Mouse (Mus musculus) MEL (cell line): ENCODE results near the gene Washc3. TPM values are rescaled to one million over a fixed set of nuclear protein-coding genes. Genes with fewer than 3 reads are reported as not detected.

Experiments used
- DNase-seq: peaks from one replicate; pipeline ENCODE4 v3.0.0; 2011; ENCODE audit warnings: low read depth, low spot score
- H3K27ac ChIP-seq: 2 replicates; pipeline ENCODE4 v1.5.1; 2012; ENCODE audit warnings: low read depth, mild to moderate bottlenecking, control low read depth, low read length, moderate library complexity; ENCODE audit not compliant: control insufficient read depth
- H3K27me3 ChIP-seq, 2 experiments: fragments of 150-350 bp in 1 of 2; sonication (generic) in 1 of 2; 2 replicates each; pipeline ENCODE4 v1.6.1; 2012; ENCODE audit warnings: low read length in 2 of 2, mild to moderate bottlenecking in 2 of 2, improper control_type of control experiment in 1 of 2, moderate library complexity in 1 of 2; ENCODE audit not compliant: insufficient read depth in 2 of 2, control insufficient read depth in 1 of 2
- H3K36me3 ChIP-seq, 2 experiments: 2 replicates each; pipeline ENCODE4 v1.6.1; 2012 to 2014; ENCODE audit warnings: low read length in 2 of 2, improper control_type of control experiment in 1 of 2, inconsistent platforms in 1 of 2, mild to moderate bottlenecking in 1 of 2; ENCODE audit not compliant: insufficient read depth in 2 of 2, control insufficient read depth in 1 of 2
- H3K4me1 ChIP-seq, 2 experiments: fragments of 150-350 bp in 1 of 2; sonication (generic) in 1 of 2; 2 replicates each; pipeline ENCODE4 v1.6.1; 2012; ENCODE audit warnings: low read length in 2 of 2, improper control_type of control experiment in 1 of 2, mild to moderate bottlenecking in 1 of 2; ENCODE audit not compliant: insufficient read depth in 2 of 2, control insufficient read depth in 1 of 2
- H3K4me3 ChIP-seq, 2 experiments: fragments of 150-350 bp in 1 of 2; sonication (generic) in 1 of 2; 2 replicates each; pipeline ENCODE4 v1.5.1; 2012; ENCODE audit warnings: low read depth in 2 of 2, low read length in 2 of 2, mild to moderate bottlenecking in 2 of 2, moderate library complexity in 2 of 2, control low read depth in 1 of 2, improper control_type of control experiment in 1 of 2; ENCODE audit not compliant: control insufficient read depth in 1 of 2, insufficient read depth in 1 of 2
- H3K79me2 ChIP-seq: 2 replicates; pipeline ENCODE4 v1.6.1; 2012; ENCODE audit warnings: mild to moderate bottlenecking, low read length, moderate library complexity; ENCODE audit not compliant: control insufficient read depth, poor library complexity, insufficient read depth
- H3K9ac ChIP-seq: 2 replicates; pipeline ENCODE4 v1.6.1; 2012; ENCODE audit warnings: low read depth, mild to moderate bottlenecking, control low read depth, low read length, moderate library complexity; ENCODE audit not compliant: control insufficient read depth, poor library complexity, severe bottlenecking
- H3K9me3 ChIP-seq: fragments of 150-350 bp; sonication (generic); replicated peaks from 2 replicates; pipeline ENCODE4 v1.6.1; 2012; ENCODE audit warnings: mild to moderate bottlenecking, low read length, improper control_type of control experiment, moderate library complexity; ENCODE audit not compliant: insufficient read depth
- CTCF ChIP-seq, 3 experiments: IDR thresholded peaks in 2 of 3; conservative IDR thresholded peaks in 1 of 3; 2 replicates each; pipeline ENCODE4 v1.5.1; 2011 to 2012; ENCODE audit warnings: low read length in 3 of 3, low read depth in 2 of 3, mild to moderate bottlenecking in 2 of 3, improper control_type of control experiment in 1 of 3, inconsistent platforms in 1 of 3, mixed read lengths in 1 of 3, moderate library complexity in 1 of 3; ENCODE audit not compliant: control insufficient read depth in 1 of 3, insufficient read depth in 1 of 3, poor library complexity in 1 of 3, severe bottlenecking in 1 of 3
- ELF1 ChIP-seq: IDR thresholded peaks from 2 replicates; pipeline ENCODE4 v1.6.1; 2014; ENCODE audit warnings: low read depth, mild to moderate bottlenecking, inconsistent platforms, low read length, improper control_type of control experiment, moderate library complexity
- EP300 ChIP-seq, 2 experiments: IDR thresholded peaks; 2 replicates each; pipeline ENCODE4 v1.6.1; 2011; ENCODE audit warnings: improper control_type of control experiment in 2 of 2, low read length in 2 of 2, low read depth in 1 of 2, mild to moderate bottlenecking in 1 of 2
- ETS1 ChIP-seq: IDR thresholded peaks from 2 replicates; pipeline ENCODE4 v1.6.1; 2012; ENCODE audit warnings: low read depth, mild to moderate bottlenecking, inconsistent platforms, low read length, improper control_type of control experiment, moderate library complexity
- HCFC1 ChIP-seq: IDR thresholded peaks from 2 replicates; pipeline ENCODE4 v1.6.1; 2012; ENCODE audit warnings: low read depth, mild to moderate bottlenecking, inconsistent platforms, low read length, improper control_type of control experiment, moderate library complexity
- MAX ChIP-seq: IDR thresholded peaks from 2 replicates; pipeline ENCODE4 v1.6.1; 2011; ENCODE audit warnings: low read length, improper control_type of control experiment
- MAZ ChIP-seq: IDR thresholded peaks from 2 replicates; pipeline ENCODE4 v1.6.1; 2012; ENCODE audit warnings: low read depth, mild to moderate bottlenecking, inconsistent platforms, low read length, improper control_type of control experiment
- MXI1 ChIP-seq: IDR thresholded peaks from 2 replicates; pipeline ENCODE4 v1.6.1; 2011; ENCODE audit warnings: mild to moderate bottlenecking, low read depth, low read length, improper control_type of control experiment
- MYB ChIP-seq: IDR thresholded peaks from 2 replicates; pipeline ENCODE4 v1.6.1; 2011; ENCODE audit warnings: mild to moderate bottlenecking, low read depth, low read length, improper control_type of control experiment
- NELFE ChIP-seq: IDR thresholded peaks from 2 replicates; pipeline ENCODE4 v1.6.1; 2011; ENCODE audit warnings: low read depth, low read length, improper control_type of control experiment
- POLR2A ChIP-seq, 2 experiments: IDR thresholded peaks; 2 replicates each; pipeline ENCODE4 v1.6.1; 2011 to 2012; ENCODE audit warnings: low read length in 2 of 2, mild to moderate bottlenecking in 2 of 2, control low read depth in 1 of 2, improper control_type of control experiment in 1 of 2, low read depth in 1 of 2, moderate library complexity in 1 of 2; ENCODE audit not compliant: control insufficient read depth in 1 of 2, insufficient read depth in 1 of 2, poor library complexity in 1 of 2
- RAD21 ChIP-seq: IDR thresholded peaks from 2 replicates; pipeline ENCODE4 v1.6.1; 2011; ENCODE audit warnings: mild to moderate bottlenecking, low read depth, low read length, improper control_type of control experiment
- SIN3A ChIP-seq: IDR thresholded peaks from 2 replicates; pipeline ENCODE4 v1.6.1; 2012; ENCODE audit warnings: low read length, improper control_type of control experiment, inconsistent platforms
- TAL1 ChIP-seq: IDR thresholded peaks from 2 replicates; pipeline ENCODE4 v1.6.1; 2012; ENCODE audit warnings: mild to moderate bottlenecking, inconsistent platforms, low read length, moderate library complexity, mixed read lengths
- UBTF ChIP-seq: IDR thresholded peaks from 2 replicates; pipeline ENCODE4 v1.6.1; 2012; ENCODE audit warnings: low read depth, mild to moderate bottlenecking, inconsistent platforms, low read length, improper control_type of control experiment, moderate library complexity, borderline replicate concordance; ENCODE audit not compliant: insufficient read depth
- ZC3H11A ChIP-seq: IDR thresholded peaks from 2 replicates; pipeline ENCODE4 v1.6.1; 2012; ENCODE audit warnings: low read depth, mild to moderate bottlenecking, inconsistent platforms, low read length, improper control_type of control experiment
- ZKSCAN1 ChIP-seq: IDR thresholded peaks from 2 replicates; pipeline ENCODE4 v1.6.1; 2012; ENCODE audit warnings: low read depth, mild to moderate bottlenecking, inconsistent platforms, low read length, improper control_type of control experiment, moderate library complexity
- ZMIZ1 ChIP-seq: IDR thresholded peaks from 2 replicates; pipeline ENCODE4 v1.6.1; 2012; ENCODE audit warnings: low read depth, mild to moderate bottlenecking, inconsistent platforms, low read length, improper control_type of control experiment, moderate library complexity
- ZNF384 ChIP-seq: IDR thresholded peaks from 2 replicates; pipeline ENCODE4 v1.6.1; 2012; ENCODE audit warnings: low read depth, mild to moderate bottlenecking, inconsistent platforms, low read length, improper control_type of control experiment
- polyA plus RNA-seq, 2 experiments: library from polyadenylated mRNA; stranded (reverse) in 1 of 2; unstranded in 1 of 2; fragments of >175 nt in 1 of 2; fragments of >200 nt in 1 of 2; gene quantifications; 2 replicates each; pipeline versions ENCODE4 v1.2.1 to v1.2.4; 2012; ENCODE audit warnings: low replicate concordance in 2 of 2, low read depth in 1 of 2; ENCODE audit not compliant: insufficient read length in 2 of 2, insufficient read depth in 1 of 2, missing spikeins in 1 of 2
- total RNA-seq: library from RNA; depleted of rRNA; stranded (reverse); fragments of 300-350 nt; gene quantifications from 2 replicates; pipeline ENCODE4 v1.2.3, GENCODE M21; 2012

The Washc3 gene
- total and polyA plus RNA-seq, 3 experiments = 40.2 to 41.4 TPM; not detected in 1

DNA sequence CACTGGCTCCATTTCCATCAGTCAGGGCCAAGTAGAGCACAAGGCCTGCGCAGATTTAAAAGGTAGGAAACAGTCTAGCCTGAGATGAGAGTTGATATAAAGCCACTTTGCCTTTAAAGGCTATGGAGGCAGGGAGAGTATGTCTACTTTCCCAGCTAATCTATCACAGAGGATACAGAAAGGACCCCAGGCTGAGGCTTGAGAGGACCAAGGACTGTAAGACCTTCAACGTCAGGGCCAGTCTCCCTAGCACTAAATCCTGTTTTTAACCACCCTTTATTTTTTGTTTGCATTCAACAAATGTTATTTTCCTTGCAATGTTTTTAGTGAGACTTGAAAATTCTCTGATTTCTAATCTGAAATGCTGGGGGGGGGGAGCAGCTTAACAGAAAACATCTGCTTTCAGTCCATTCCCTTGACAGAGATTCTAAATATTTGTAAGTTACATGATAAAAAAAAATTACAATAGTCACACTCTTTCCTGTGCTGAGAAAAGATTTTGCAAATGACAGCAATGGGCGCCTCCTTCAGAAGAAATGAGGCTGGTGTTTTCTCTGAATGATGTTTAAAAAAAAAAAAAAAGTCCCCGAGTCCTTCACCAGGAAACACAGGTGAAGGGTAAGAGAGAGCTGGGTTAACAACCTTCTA is 83.6 kb downstream of the Washc3 start:
- Histone ChIP-seq H3K9ac (no peak overlapping the region), H3K79me2 (no peaks in the 10 kb centered on the region), H3K9me3 (no peaks in the 10 kb centered on the region), H3K27ac (no peak overlapping the region), H3K4me1 (no peaks in the 10 kb centered on the region), H3K36me3 (no peaks in the 10 kb centered on the region), H3K4me3 (no peak overlapping the region), H3K27me3 (no peaks in the 10 kb centered on the region; a peak in 1 of 4 replicates)
- no peak for TF ChIP-seq HCFC1
- TF ChIP-seq EP300 (IDR thresholded peaks at IDR 0.05; ENCODE audit: low read depth in 1 of 2, low read length in 2 of 2) = no peak
- no peak for DNase-seq

DNA sequence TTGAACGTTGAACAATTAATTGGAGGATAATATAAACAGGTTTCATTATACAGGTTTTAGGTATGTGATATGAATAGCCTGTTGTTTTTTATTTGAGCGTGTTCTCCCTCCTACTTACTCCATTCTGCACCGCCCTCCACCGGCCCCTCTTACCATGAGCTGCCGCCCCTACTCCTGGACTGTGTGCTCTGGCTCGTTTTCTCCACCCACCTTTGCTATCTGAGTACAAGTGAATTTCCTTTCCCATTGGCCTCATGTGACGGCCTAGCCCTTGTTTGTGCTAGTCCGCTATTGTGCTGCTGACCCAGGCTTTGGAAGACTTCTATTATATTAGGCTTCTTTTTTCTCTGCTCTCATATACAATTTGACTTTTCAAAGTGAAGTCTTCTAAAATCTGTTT is 86.4 kb downstream of the Washc3 start:
- H3K27ac ChIP-seq = no peak overlapping the region
- H3K27me3 ChIP-seq = no peaks in the 10 kb centered on the region; a peak in 1 of 4 replicates
- H3K36me3 ChIP-seq = no peaks in the 10 kb centered on the region
- TF ChIP-seq UBTF = no peak
- TF ChIP-seq RAD21 = no peak
- no peak for TF ChIP-seq MYB
- no peak for TF ChIP-seq POLR2A (IDR thresholded peaks at IDR 0.05; ENCODE audit: control insufficient read depth in 1 of 2, insufficient read depth in 1 of 2, low read depth in 1 of 2, low read length in 2 of 2, poor library complexity in 1 of 2)
- no peak for TF ChIP-seq MAZ
- no peak for TF ChIP-seq TAL1
- TF ChIP-seq SIN3A = no peak
- TF ChIP-seq MXI1 = no peak
- H3K79me2 ChIP-seq = no peaks in the 10 kb centered on the region
- no peak overlapping the region for H3K9ac ChIP-seq
- H3K9me3 ChIP-seq = no peaks in the 10 kb centered on the region
- H3K4me1 ChIP-seq = no peaks in the 10 kb centered on the region
- H3K4me3 ChIP-seq = no peak overlapping the region
- DNase-seq = no peak

DNA sequence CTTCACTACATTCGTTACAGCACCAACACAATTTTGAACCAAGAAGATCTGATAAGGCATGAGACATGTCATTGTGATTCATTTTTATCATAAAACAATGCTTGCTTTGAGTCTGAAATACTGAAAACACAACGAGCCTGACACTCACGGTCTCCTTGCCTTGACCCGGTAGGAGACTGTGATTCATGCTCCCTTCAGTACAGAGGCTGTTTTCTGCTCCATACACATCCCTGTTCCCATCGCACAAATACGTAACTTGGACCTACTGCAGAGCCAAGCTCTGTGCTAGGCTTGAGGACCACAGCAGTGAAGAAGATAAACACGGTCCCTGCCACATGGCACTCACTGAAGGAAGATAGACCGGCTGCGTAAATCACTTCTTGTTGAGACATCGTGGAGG is 87.2 kb downstream of the Washc3 start:
- Histone ChIP-seq H3K4me3 (no peak overlapping the region), H3K27ac (no peak overlapping the region), H3K79me2 (no peaks in the 10 kb centered on the region), H3K9me3 (no peaks in the 10 kb centered on the region), H3K9ac (no peak overlapping the region), H3K27me3 (no peaks in the 10 kb centered on the region; a peak in 1 of 4 replicates), H3K4me1 (no peaks in the 10 kb centered on the region), H3K36me3 (no peaks in the 10 kb centered on the region)
- TF ChIP-seq ZKSCAN1 = no peak
- no peak for TF ChIP-seq NELFE
- TF ChIP-seq CTCF (IDR thresholded peaks at IDR 0.05 in 2 of 3, conservative IDR thresholded peaks at IDR 0.05 in 1 of 3; ENCODE audit: control insufficient read depth in 1 of 3, insufficient read depth in 1 of 3, low read depth in 2 of 3, low read length in 3 of 3, poor library complexity in 1 of 3, severe bottlenecking in 1 of 3) = no peak
- no peak for TF ChIP-seq MAX
- TF ChIP-seq SIN3A = no peak
- TF ChIP-seq POLR2A (IDR thresholded peaks at IDR 0.05; ENCODE audit: control insufficient read depth in 1 of 2, insufficient read depth in 1 of 2, low read depth in 1 of 2, low read length in 2 of 2, poor library complexity in 1 of 2) = no peak
- no peak for TF ChIP-seq MYB
- TF ChIP-seq ELF1 = no peak
- TF ChIP-seq ZMIZ1 = no peak
- no peak for TF ChIP-seq ZC3H11A
- no peak for TF ChIP-seq ETS1
- no peak for TF ChIP-seq ZNF384
- TF ChIP-seq UBTF = no peak
- DNase-seq = no peak
